Mouse (Mus musculus) C2C12 (cell line): ENCODE measurements around the gene Cd79b. TPM values are rescaled to one million over a fixed set of nuclear protein-coding genes. Genes with fewer than 3 reads are reported as not detected.

Source experiments
- H3K27me3 ChIP-seq: one replicate; pipeline ENCODE4 v1.6.1; 2011; ENCODE audit not compliant: control insufficient read depth, insufficient read depth, insufficient read length
- H3K36me3 ChIP-seq: one replicate; pipeline ENCODE4 v1.6.1; 2011; ENCODE audit not compliant: control insufficient read depth, insufficient read depth
- H3K4me3 ChIP-seq: one replicate; pipeline ENCODE4 v1.5.1; 2011; ENCODE audit warnings: mild to moderate bottlenecking, control low read depth; ENCODE audit not compliant: poor library complexity, insufficient read depth, severe bottlenecking
- H3K79me2 ChIP-seq: one replicate; pipeline ENCODE4 v1.6.1; 2011; ENCODE audit not compliant: control insufficient read depth, insufficient read depth
- H3K79me3 ChIP-seq: one replicate; pipeline ENCODE4 v1.6.1; 2011; ENCODE audit warnings: low read depth, control low read depth
- H3ac ChIP-seq: one replicate; pipeline ENCODE3; 2011; ENCODE audit warnings: low read depth; ENCODE audit not compliant: control insufficient read depth, insufficient read length
- CEBPB ChIP-seq: IDR thresholded peaks from one replicate; pipeline ENCODE4 v1.6.1; 2011; ENCODE audit warnings: low read depth, mild to moderate bottlenecking, control low read depth, moderate library complexity
- CTCF ChIP-seq: IDR thresholded peaks from one replicate; pipeline ENCODE4 v1.5.1; 2011; ENCODE audit not compliant: control insufficient read depth, insufficient read depth, insufficient read length
- FOSL1 ChIP-seq: IDR thresholded peaks from one replicate; pipeline ENCODE4 v1.8.0; 2011; ENCODE audit warnings: mild to moderate bottlenecking, low read length; ENCODE audit not compliant: poor library complexity, insufficient read depth, severe bottlenecking
- MAX ChIP-seq: IDR thresholded peaks from one replicate; pipeline ENCODE4 v1.6.1; 2011; ENCODE audit warnings: mild to moderate bottlenecking, control low read depth
- MYOD1 ChIP-seq: IDR thresholded peaks from one replicate; pipeline ENCODE4 v1.6.1; 2011; ENCODE audit warnings: low read depth; ENCODE audit not compliant: control insufficient read depth, insufficient read length
- MYOG ChIP-seq: IDR thresholded peaks from one replicate; pipeline ENCODE4 v1.6.1; 2011; ENCODE audit not compliant: control insufficient read depth, insufficient read length; ENCODE audit errors: extremely low read depth
- USF1 ChIP-seq: IDR thresholded peaks from one replicate; pipeline ENCODE4 v1.6.1; 2011; ENCODE audit warnings: low read depth, mild to moderate bottlenecking, control low read depth, moderate library complexity
- polyA plus RNA-seq: library from polyadenylated mRNA; unstranded; fragments of >200 nt; fragmentation: generic; extraction: Trizol; gene quantifications from one replicate; pipeline ENCODE4 v1.2.1, GENCODE M21; 2012; ENCODE audit warnings: missing spikeins

Cd79b gene
- polyA plus RNA-seq, 1 experiment: not detected

- Histone ChIP-seq H3ac (no peak overlapping the region), H3K27me3 (peaks cover 18% of the 10 kb centered on the region), H3K4me3 (no peak overlapping the region), H3K79me3 (no peaks in the 10 kb centered on the region), H3K36me3 (no peaks in the 10 kb centered on the region), H3K79me2 (no peaks in the 10 kb centered on the region)
- TF ChIP-seq MAX (no peak), MYOG (no peak), USF1 (no peak), MYOD1 (no peak), FOSL1 (no peak), CTCF (no peak), CEBPB (no peak)
Measured at GRCm38 (mm10) chr11:106338029-106338428, 23.5 kb upstream of the Cd79b start.

- H3K79me3 ChIP-seq: no peaks in the 10 kb centered on the region
- TF ChIP-seq CEBPB (no peak), FOSL1 (no peak)
- no peak overlapping the region for H3K4me3 ChIP-seq
- H3ac ChIP-seq: no peak overlapping the region
- H3K27me3 ChIP-seq: no peaks in the 10 kb centered on the region
- no peaks in the 10 kb centered on the region for H3K79me2 ChIP-seq
- no peaks in the 10 kb centered on the region for H3K36me3 ChIP-seq
Measured at GRCm38 (mm10) chr11:106334066-106334465, 19.5 kb upstream of the Cd79b start.

- no peaks in the 10 kb centered on the region for H3K79me3 ChIP-seq
- no peaks in the 10 kb centered on the region for H3K36me3 ChIP-seq
- no peak overlapping the region for H3ac ChIP-seq
- no peak overlapping the region for H3K4me3 ChIP-seq
- no peak for TF ChIP-seq CEBPB
- no peak for TF ChIP-seq MYOG
- TF ChIP-seq MYOD1: no peak
- TF ChIP-seq FOSL1: no peak
- TF ChIP-seq USF1: no peak
- TF ChIP-seq CTCF: no peak
- TF ChIP-seq MAX: no peak
- H3K79me2 ChIP-seq: no peaks in the 10 kb centered on the region
- H3K27me3 ChIP-seq: no peaks in the 10 kb centered on the region
Measured at GRCm38 (mm10) chr11:106332458-106332857, 17.9 kb upstream of the Cd79b start.

- TF ChIP-seq USF1 (no peak), MYOG (no peak), CEBPB (no peak), FOSL1 (no peak), CTCF (no peak), MYOD1 (no peak), MAX (no peak)
- Histone ChIP-seq H3K27me3 (peaks cover 4% of the 10 kb centered on the region), H3K36me3 (no peaks in the 10 kb centered on the region), H3K79me2 (no peaks in the 10 kb centered on the region), H3K79me3 (no peaks in the 10 kb centered on the region), H3ac (no peak overlapping the region), H3K4me3 (no peak overlapping the region)
Measured at GRCm38 (mm10) chr11:106329682-106330081, 15.1 kb upstream of the Cd79b start.

- no peaks in the 10 kb centered on the region for H3K36me3 ChIP-seq
- H3K79me3 ChIP-seq: no peaks in the 10 kb centered on the region
- peaks cover 7% of the 10 kb centered on the region for H3K27me3 ChIP-seq
- H3K79me2 ChIP-seq: no peaks in the 10 kb centered on the region
- TF ChIP-seq FOSL1 (no peak), USF1 (no peak), MYOD1 (no peak), CTCF (no peak), MYOG (no peak), MAX (no peak), CEBPB (no peak)
- no peak overlapping the region for H3ac ChIP-seq
- no peak overlapping the region for H3K4me3 ChIP-seq
Measured at GRCm38 (mm10) chr11:106329128-106329527, 14.6 kb upstream of the Cd79b start.

- Histone ChIP-seq H3K79me2 (no peaks in the 10 kb centered on the region), H3K27me3 (peaks cover 11% of the 10 kb centered on the region), H3K36me3 (no peaks in the 10 kb centered on the region), H3K79me3 (no peaks in the 10 kb centered on the region), H3ac (no peak overlapping the region), H3K4me3 (no peak overlapping the region)
- TF ChIP-seq MYOD1 (no peak), CTCF (no peak), FOSL1 (no peak), CEBPB (no peak), MAX (no peak), MYOG (no peak), USF1 (no peak)
Measured at GRCm38 (mm10) chr11:106328521-106328920, 14.0 kb upstream of the Cd79b start.
